Mouse (Mus musculus) embryonic facial prominence, embryonic 11.5 days (tissue): ENCODE results near the gene Olfr676. TPM values are rescaled to one million over a fixed set of nuclear protein-coding genes. Genes with fewer than 3 reads are reported as not detected.
"Not testable (repeated sequence)": the region's sequence is repeated elsewhere in the genome, so short reads cannot be mapped to it uniquely, and the experiment has no call there.

Experiments
- ATAC-seq: fragments of 200-750 bp; cut with Nextera tagmentation; replicated peaks from 2 replicates; pipeline ENCODE4 v1.8.0; 2017; ENCODE audit warnings: low read depth; ENCODE audit not compliant: insufficient number of reproducible peaks, low FRiP score, low TSS enrichment
- DNase-seq: peaks from one replicate; pipeline ENCODE4 v3.0.0-alpha.2; 2015; ENCODE audit warnings: low spot score
- H3K27ac ChIP-seq: fragments of 300-500 bp; sonication (generic); replicated peaks from 2 replicates; pipeline ENCODE4 v1.5.1; 2014; ENCODE audit warnings: mild to moderate bottlenecking, low read depth, low read length, control low read depth
- H3K27me3 ChIP-seq: fragments of 300-500 bp; sonication (generic); 2 replicates; pipeline ENCODE4 v1.6.1; 2014; ENCODE audit warnings: mild to moderate bottlenecking, low read length, moderate library complexity, mixed read lengths; ENCODE audit not compliant: control insufficient read depth, insufficient read depth
- H3K36me3 ChIP-seq: fragments of 300-500 bp; sonication (generic); replicated peaks from 2 replicates; pipeline ENCODE4 v1.6.1; 2014; ENCODE audit warnings: low read depth, mild to moderate bottlenecking, low read length, moderate library complexity, mixed read lengths; ENCODE audit not compliant: control insufficient read depth, insufficient read depth
- H3K4me1 ChIP-seq: fragments of 300-500 bp; sonication (generic); 2 replicates; pipeline ENCODE4 v1.6.1; 2014; ENCODE audit warnings: low read length, mixed read lengths; ENCODE audit not compliant: control insufficient read depth, insufficient read depth
- H3K4me2 ChIP-seq: fragments of 300-500 bp; sonication (generic); 2 replicates; pipeline ENCODE4 v1.6.1; 2014; ENCODE audit warnings: low read depth, mild to moderate bottlenecking, control low read depth, low read length, moderate library complexity
- H3K4me3 ChIP-seq: fragments of 300-500 bp; sonication (generic); 2 replicates; pipeline ENCODE4 v1.5.1; 2014; ENCODE audit warnings: low read depth, low read length, control low read depth
- H3K9ac ChIP-seq: fragments of 300-500 bp; sonication (generic); replicated peaks from 2 replicates; pipeline ENCODE4 v1.6.1; 2014; ENCODE audit warnings: mild to moderate bottlenecking, control low read depth, low read length
- H3K9me3 ChIP-seq: fragments of 300-500 bp; sonication (generic); replicated peaks from 2 replicates; pipeline ENCODE4 v1.6.1; 2016; ENCODE audit warnings: mild to moderate bottlenecking, low read length, inconsistent platforms, mixed read lengths; ENCODE audit not compliant: control insufficient read depth
- WGBS: fragments of 180-500 bp; shearing (Covaris S2); extraction: QIAGEN DNeasy Blood & Tissue Kit; methylation state at CpG from one replicate; pipeline ENCODE4 v1.1.7; 2014; 5-methylcytosine and 5-hydroxymethylcytosine counted together
- polyA plus RNA-seq: library from polyadenylated mRNA; unstranded; fragments of >200 nt; fragmentation: Nextera tagmentation; extraction: Ambion mirVana; gene quantifications from 2 replicates; pipeline ENCODE4 v1.2.1, GENCODE M21; 2014

Olfr676 gene
- polyA plus RNA-seq = not detected in 2 replicates

GRCm38 (mm10) chr7:105032398-105032797 lies at the start of gene Olfr676:
TSS of gene Olfr676 (plus strand) at chr7:105032698.
- H3K4me1 ChIP-seq = no peaks in the 10 kb centered on the region
- H3K27ac ChIP-seq = no peak within 1 kb of the TSS
- no peaks in the 10 kb centered on the region for H3K9me3 ChIP-seq
- H3K4me2 ChIP-seq = no peak within 1 kb of the TSS
- no peak within 1 kb of the TSS for H3K4me3 ChIP-seq
- H3K27me3 ChIP-seq = no peaks in the 10 kb centered on the region
- no peak for ATAC-seq
- H3K9ac ChIP-seq = no peak within 1 kb of the TSS
- H3K36me3 ChIP-seq = no peaks in the 10 kb centered on the region
- no peak for DNase-seq

GRCm38 (mm10) chr7:105001929-105002328 lies 30.6 kb upstream of the Olfr676 start, which contains the start of gene Olfr672:
TSS of gene Olfr672 (minus strand) at chr7:105002029.
- no peak within 1 kb of the TSS for H3K9ac ChIP-seq
- H3K4me3 ChIP-seq = no peak within 1 kb of the TSS
- H3K9me3 ChIP-seq = no peaks in the 10 kb centered on the region
- H3K4me2 ChIP-seq = no peak within 1 kb of the TSS
- H3K27ac ChIP-seq = no peak within 1 kb of the TSS
- DNase-seq (no peak), ATAC-seq (no peak)
- H3K4me1 ChIP-seq = no peaks in the 10 kb centered on the region
- H3K36me3 ChIP-seq = no peaks in the 10 kb centered on the region
- H3K27me3 ChIP-seq = no peaks in the 10 kb centered on the region

GRCm38 (mm10) chr7:105022530-105022929 lies 10.0 kb upstream of the Olfr676 start:
- ATAC-seq = no peak
- Histone ChIP-seq H3K27ac (no peak overlapping the region), H3K9me3 (no peaks in the 10 kb centered on the region), H3K4me1 (no peaks in the 10 kb centered on the region), H3K36me3 (no peaks in the 10 kb centered on the region), H3K27me3 (no peaks in the 10 kb centered on the region), H3K4me3 (no peak overlapping the region), H3K4me2 (no peak overlapping the region), H3K9ac (no peak overlapping the region)
- DNase-seq = no peak
- WGBS = 67% methylated on average over 1 of the region's 1 CpGs

- no peaks in the 10 kb centered on the region for H3K27me3 ChIP-seq
- H3K4me3 ChIP-seq = no peak within 1 kb of the TSS
- ATAC-seq = no peak
- no peaks in the 10 kb centered on the region for H3K9me3 ChIP-seq
- WGBS = 76% methylated on average over 1 of the region's 1 CpGs
- H3K27ac ChIP-seq = no peak within 1 kb of the TSS
- no peak within 1 kb of the TSS for H3K4me2 ChIP-seq
- H3K36me3 ChIP-seq = no peaks in the 10 kb centered on the region
- DNase-seq = no peak
- H3K9ac ChIP-seq = no peak within 1 kb of the TSS
- no peaks in the 10 kb centered on the region for H3K4me1 ChIP-seq
These were observed 4.1 kb upstream of the Olfr676 start, which contains the start of gene Olfr675 for GRCm38 (mm10) chr7:105028360-105028759. TSS of gene Olfr675 (minus strand) at chr7:105028460.

- ATAC-seq, H3K4me1 ChIP-seq, H3K27ac ChIP-seq, H3K4me3 ChIP-seq, H3K9me3 ChIP-seq, H3K4me2 ChIP-seq, DNase-seq, H3K27me3 ChIP-seq, H3K9ac ChIP-seq, H3K36me3 ChIP-seq: not testable (repeated sequence)
- 65% methylated on average over 5 of the region's 5 CpGs for WGBS
These were observed 1.3 kb downstream of the Olfr676 start for GRCm38 (mm10) chr7:105033836-105034235.

GRCm38 (mm10) chr7:105058951-105059350 lies 26.5 kb downstream of the Olfr676 start:
- no peaks in the 10 kb centered on the region for H3K27me3 ChIP-seq
- no peak overlapping the region for H3K4me2 ChIP-seq
- H3K9me3 ChIP-seq = no peaks in the 10 kb centered on the region
- no peaks in the 10 kb centered on the region for H3K4me1 ChIP-seq
- ATAC-seq (no peak), DNase-seq (no peak)
- no peak overlapping the region for H3K27ac ChIP-seq
- H3K9ac ChIP-seq = no peak overlapping the region
- no peaks in the 10 kb centered on the region for H3K36me3 ChIP-seq
- no peak overlapping the region for H3K4me3 ChIP-seq

- no peaks in the 10 kb centered on the region for H3K27me3 ChIP-seq
- ATAC-seq (no peak), DNase-seq (no peak)
- no peaks in the 10 kb centered on the region for H3K36me3 ChIP-seq
- H3K4me3 ChIP-seq = no peak within 1 kb of the TSS
- WGBS = 94% methylated on average over 1 of the region's 1 CpGs
- H3K4me1 ChIP-seq = no peaks in the 10 kb centered on the region
- no peaks in the 10 kb centered on the region for H3K9me3 ChIP-seq
- no peak within 1 kb of the TSS for H3K9ac ChIP-seq
- no peak within 1 kb of the TSS for H3K27ac ChIP-seq
- H3K4me2 ChIP-seq = no peak within 1 kb of the TSS
These were observed 31.7 kb downstream of the Olfr676 start, which contains the start of gene Olfr678 for GRCm38 (mm10) chr7:105064175-105064574. TSS of gene Olfr678 (plus strand) at chr7:105064475.

GRCm38 (mm10) chr7:105080905-105081304 lies 48.4 kb downstream of the Olfr676 start, which contains the start of gene Olfr679:
TSS of gene Olfr679 (plus strand) at chr7:105081205.
- H3K27me3 ChIP-seq = no peaks in the 10 kb centered on the region
- no peak within 1 kb of the TSS for H3K9ac ChIP-seq
- no peak within 1 kb of the TSS for H3K4me2 ChIP-seq
- no peaks in the 10 kb centered on the region for H3K9me3 ChIP-seq
- H3K4me1 ChIP-seq = no peaks in the 10 kb centered on the region
- ATAC-seq (no peak), DNase-seq (no peak)
- no peak within 1 kb of the TSS for H3K27ac ChIP-seq
- H3K36me3 ChIP-seq = no peaks in the 10 kb centered on the region
- 43% methylated on average over 1 of the region's 1 CpGs for WGBS
- H3K4me3 ChIP-seq = no peak within 1 kb of the TSS
